ENCODE assay signal across 29 mouse cellular contexts in genomic region chr9:98450976-98451375, GRCm38 (mm10). TPM values are rescaled to one million over a fixed set of nuclear protein-coding genes. Genes with fewer than 3 reads are reported as not detected.
DNase-seq lines count a peak whose midpoint lies in the region; ATAC-seq and TF ChIP-seq lines count a peak whose summit lies in the region.
"Had no signal": no experiment of that assay in that cellular context is flagged by ENCODE, and none has a peak within 500 bp of the region (broad histone marks: within the 10 kb centered on the region; RNA-seq: fewer than 3 reads in every experiment).

No protein-coding gene starts in this region.

- WGBS in forebrain, embryonic 16.5 days, result 41% methylated on average over 1 of the region's 1 CpGs
- 81% methylated on average over 1 of the region's 1 CpGs for WGBS in forebrain, embryonic 10.5 days
- 54% methylated on average over 1 of the region's 1 CpGs for WGBS in hindbrain, postnatal 0 days
- WGBS in hindbrain, embryonic 10.5 days, result 78% methylated on average over 1 of the region's 1 CpGs
- WGBS in neural tube, embryonic 14.5 days, result 63% methylated on average over 1 of the region's 1 CpGs

- no peaks in the 10 kb centered on the region for H3K27me3 ChIP-seq in forebrain, embryonic 16.5 days (replicated peaks; ENCODE audit: control insufficient read depth, insufficient read depth, low read length)
- H3K27me3 ChIP-seq in forebrain, embryonic 10.5 days (ENCODE audit: poor library complexity, severe bottlenecking), result no peaks in the 10 kb centered on the region
- no peaks in the 10 kb centered on the region for H3K27me3 ChIP-seq in hindbrain, postnatal 0 days (ENCODE audit: insufficient read depth, low read length)
- no peaks in the 10 kb centered on the region for H3K27me3 ChIP-seq in hindbrain, embryonic 10.5 days (ENCODE audit: insufficient read depth, poor library complexity, severe bottlenecking)
- H3K27me3 ChIP-seq in neural tube, embryonic 14.5 days (ENCODE audit: control insufficient read depth, insufficient read depth, low read length), result no peaks in the 10 kb centered on the region
- H3K27me3 ChIP-seq: embryonic facial prominence, embryonic 13.5 days; heart, embryonic 12.5 days had no signal

- no peaks in the 10 kb centered on the region for H3K36me3 ChIP-seq in forebrain, embryonic 16.5 days (ENCODE audit: control insufficient read depth, insufficient read depth)
- peaks cover 4% of the 10 kb centered on the region; the same call in 1 of the 2 replicates for H3K36me3 ChIP-seq in forebrain, embryonic 10.5 days (replicated peaks)
- no peaks in the 10 kb centered on the region for H3K36me3 ChIP-seq in hindbrain, postnatal 0 days (ENCODE audit: insufficient read depth, low read length)
- H3K36me3 ChIP-seq in hindbrain, embryonic 10.5 days, result peaks cover 6% of the 10 kb centered on the region; the same call in 1 of the 2 replicates
- no peaks in the 10 kb centered on the region for H3K36me3 ChIP-seq in neural tube, embryonic 14.5 days (ENCODE audit: control insufficient read depth, insufficient read depth, low read length)

- DNase-seq in forebrain, embryonic 10.5 days (ENCODE audit: extremely low spot score, low spot score), result no peak
- DNase-seq in hindbrain, postnatal 0 days (ENCODE audit: low spot score), result peak; percentile 43
- no peak for DNase-seq in hindbrain, embryonic 10.5 days (ENCODE audit: low spot score)
- DNase-seq in neural tube, embryonic 10.5 days (ENCODE audit: extremely low spot score, low spot score), result no peak
- no peak for DNase-seq in cerebellum, adult 18-20 months
- DNase-seq: adrenal gland, postnatal 36 days; cerebellum, adult 2 months; cerebellum, postnatal 25 days; gastrocnemius, postnatal 14 days; heart, adult 18-20 months; heart, postnatal 10 days; kidney, postnatal 36 days; left cerebral cortex, postnatal 4 days; liver, postnatal 0 days; right cerebral cortex, postnatal 14 days had no signal

- ATAC-seq in forebrain, embryonic 16.5 days, result peak; percentile 77; the same call in 1 of the 2 replicates
- peak; percentile 47; the same call in 1 of the 2 replicates for ATAC-seq in hindbrain, postnatal 0 days
- 0 out of 2 replicates have a peak, but pooled peaks have one; percentile 44 for ATAC-seq in neural tube, embryonic 14.5 days (ENCODE audit: low read depth)
- ATAC-seq: intestine, postnatal 0 days; liver, postnatal 0 days; lung, postnatal 0 days had no signal

- no peaks in the 10 kb centered on the region for H3K4me1 ChIP-seq in forebrain, embryonic 16.5 days (replicated peaks; ENCODE audit: control insufficient read depth, insufficient read depth, low read length)
- H3K4me1 ChIP-seq in forebrain, embryonic 10.5 days, result no peaks in the 10 kb centered on the region
- H3K4me1 ChIP-seq in hindbrain, postnatal 0 days (ENCODE audit: insufficient read depth, low read length), result no peaks in the 10 kb centered on the region
- no peaks in the 10 kb centered on the region for H3K4me1 ChIP-seq in hindbrain, embryonic 10.5 days (replicated peaks)
- H3K4me1 ChIP-seq in neural tube, embryonic 14.5 days (ENCODE audit: control insufficient read depth, insufficient read depth, low read length), result no peaks in the 10 kb centered on the region
- H3K4me1 ChIP-seq: embryonic facial prominence, embryonic 13.5 days; heart, embryonic 12.5 days had no signal

- H3K4me2 ChIP-seq in forebrain, embryonic 16.5 days (ENCODE audit: low read length), result no peak overlapping the region
- H3K4me2 ChIP-seq in hindbrain, postnatal 0 days (ENCODE audit: low read depth, low read length), result no peak overlapping the region
- H3K4me2 ChIP-seq in neural tube, embryonic 14.5 days (ENCODE audit: low read depth, low read length), result no peak overlapping the region
- H3K4me2 ChIP-seq: embryonic facial prominence, embryonic 13.5 days; heart, embryonic 12.5 days; hindbrain, embryonic 14.5 days; liver, embryonic 11.5 days had no signal

- H3K27ac ChIP-seq in forebrain, embryonic 16.5 days (ENCODE audit: low read length), result no peak overlapping the region
- no peak overlapping the region for H3K27ac ChIP-seq in forebrain, embryonic 10.5 days
- H3K27ac ChIP-seq in hindbrain, postnatal 0 days, result no peak overlapping the region
- no peak overlapping the region for H3K27ac ChIP-seq in hindbrain, embryonic 10.5 days
- no peak overlapping the region for H3K27ac ChIP-seq in neural tube, embryonic 14.5 days (ENCODE audit: low read depth, low read length)
- H3K27ac ChIP-seq: embryonic facial prominence, embryonic 13.5 days; hindbrain, embryonic 14.5 days; macrophage; stomach, postnatal 0 days had no signal

- no peaks in the 10 kb centered on the region for H3K9me3 ChIP-seq in forebrain, embryonic 16.5 days (ENCODE audit: control insufficient read depth, low read length)
- H3K9me3 ChIP-seq in forebrain, embryonic 10.5 days, result peaks cover 3% of the 10 kb centered on the region; the same call in 1 of the 2 replicates
- no peaks in the 10 kb centered on the region for H3K9me3 ChIP-seq in hindbrain, postnatal 0 days (ENCODE audit: low read length)
- H3K9me3 ChIP-seq in hindbrain, embryonic 10.5 days, result 0 out of 2 replicates have a peak, but pooled peaks cover 3% of the 10 kb centered on the region
- no peaks in the 10 kb centered on the region for H3K9me3 ChIP-seq in neural tube, embryonic 14.5 days (ENCODE audit: control insufficient read depth, low read length)
- H3K9me3 ChIP-seq: embryonic facial prominence, embryonic 13.5 days had no signal

- H3K4me3 ChIP-seq in forebrain, embryonic 16.5 days (replicated peaks; ENCODE audit: low read length), result no peak overlapping the region
- no peak overlapping the region for H3K4me3 ChIP-seq in forebrain, embryonic 10.5 days
- H3K4me3 ChIP-seq in hindbrain, postnatal 0 days (ENCODE audit: low read length), result no peak overlapping the region
- H3K4me3 ChIP-seq in hindbrain, embryonic 10.5 days, result no peak overlapping the region
- H3K4me3 ChIP-seq in neural tube, embryonic 14.5 days (ENCODE audit: low read depth, low read length), result no peak overlapping the region
- H3K4me3 ChIP-seq: embryonic facial prominence, embryonic 13.5 days; heart, embryonic 12.5 days had no signal

- TF ChIP-seq CTCF in hindbrain, postnatal 0 days (IDR thresholded peaks at IDR 0.05; ENCODE audit: low read depth), result no peak

- H3K9ac ChIP-seq in forebrain, embryonic 16.5 days (replicated peaks; ENCODE audit: low read depth, low read length), result no peak overlapping the region
- H3K9ac ChIP-seq in hindbrain, postnatal 0 days (replicated peaks; ENCODE audit: low read length), result no peak overlapping the region
- H3K9ac ChIP-seq in neural tube, embryonic 14.5 days (replicated peaks; ENCODE audit: low read depth, low read length), result no peak overlapping the region
- H3K9ac ChIP-seq: embryonic facial prominence, embryonic 13.5 days; heart, embryonic 12.5 days; hindbrain, embryonic 14.5 days; liver, postnatal 0 days had no signal

RNA-seq across cellular contexts. Expression of gene Rbp1, which starts 28.2 kb away (rescaled TPM):
- polyA plus RNA-seq in forebrain, embryonic 16.5 days (2015; fragmentation: Nextera tagmentation; extraction: Ambion mirVana), result 37.3 and 40.7 TPM in 2 replicates
- 27.9 and 30.4 TPM in 2 replicates for polyA plus RNA-seq in forebrain, embryonic 10.5 days (2016; fragmentation: Nextera tagmentation; extraction: Ambion mirVana)
- 6.2 and 12.0 TPM in 2 replicates for total RNA-seq in hindbrain, postnatal 0 days (2014; rRNA removed)
- 39.1 and 39.5 TPM in 2 replicates for polyA plus RNA-seq in hindbrain, postnatal 0 days (2015; fragmentation: Nextera tagmentation; extraction: Ambion mirVana)
- 29.2 and 30.2 TPM in 2 replicates for polyA plus RNA-seq in hindbrain, embryonic 10.5 days (2016; fragmentation: Nextera tagmentation; extraction: Ambion mirVana)
- 49.1 and 94.7 TPM in 2 replicates for polyA plus RNA-seq in neural tube, embryonic 14.5 days (2014; fragmentation: Nextera tagmentation; extraction: Ambion mirVana)
- total RNA-seq: monocyte, adult 5-6 weeks had no signal

RNA-seq across cellular contexts. Expression of gene Rbp2, which starts 34.9 kb away (rescaled TPM):
- polyA plus RNA-seq in forebrain, embryonic 16.5 days (2015; fragmentation: Nextera tagmentation; extraction: Ambion mirVana), result not detected in 2 replicates
- 0.22 TPM in 1 of 2 replicates, not detected in the other for polyA plus RNA-seq in forebrain, embryonic 10.5 days (2016; fragmentation: Nextera tagmentation; extraction: Ambion mirVana)
- total RNA-seq in hindbrain, postnatal 0 days (2014; rRNA removed), result 1.4 TPM in 1 of 2 replicates, not detected in the other
- polyA plus RNA-seq in hindbrain, postnatal 0 days (2015; fragmentation: Nextera tagmentation; extraction: Ambion mirVana), result 1.1 and 1.9 TPM in 2 replicates
- 0.77 and 1.0 TPM in 2 replicates for polyA plus RNA-seq in hindbrain, embryonic 10.5 days (2016; fragmentation: Nextera tagmentation; extraction: Ambion mirVana)
- polyA plus RNA-seq in neural tube, embryonic 14.5 days (2014; fragmentation: Nextera tagmentation; extraction: Ambion mirVana), result 1.4 and 1.9 TPM in 2 replicates
- total RNA-seq: adrenal gland, adult 18-20 months; adrenal gland, postnatal 36 days; ES-E14; gastrocnemius, postnatal 14 days; heart, adult 18-20 months; left cerebral cortex, adult 8-10 months; left cerebral cortex, postnatal 4 days; monocyte, adult 5-6 weeks had no signal
- polyA plus RNA-seq: cerebellum, adult 2 months; macrophage had no signal
